Mouse (Mus musculus) c-Kit-positive CD71-positive TER-119-negative erythroid progenitor cells, embryonic 14.5 days (primary cell): Measurements from ENCODE around the gene Fxr1.
"Not testable (repeated sequence)": the region's sequence is repeated elsewhere in the genome, so short reads cannot be mapped to it uniquely, and the experiment has no call there.

Experiments
- DNase-seq: peaks from one replicate; pipeline ENCODE4 v3.0.0-alpha.2; 2013; ENCODE audit warnings: low read depth

Gene Fxr1

DNA sequence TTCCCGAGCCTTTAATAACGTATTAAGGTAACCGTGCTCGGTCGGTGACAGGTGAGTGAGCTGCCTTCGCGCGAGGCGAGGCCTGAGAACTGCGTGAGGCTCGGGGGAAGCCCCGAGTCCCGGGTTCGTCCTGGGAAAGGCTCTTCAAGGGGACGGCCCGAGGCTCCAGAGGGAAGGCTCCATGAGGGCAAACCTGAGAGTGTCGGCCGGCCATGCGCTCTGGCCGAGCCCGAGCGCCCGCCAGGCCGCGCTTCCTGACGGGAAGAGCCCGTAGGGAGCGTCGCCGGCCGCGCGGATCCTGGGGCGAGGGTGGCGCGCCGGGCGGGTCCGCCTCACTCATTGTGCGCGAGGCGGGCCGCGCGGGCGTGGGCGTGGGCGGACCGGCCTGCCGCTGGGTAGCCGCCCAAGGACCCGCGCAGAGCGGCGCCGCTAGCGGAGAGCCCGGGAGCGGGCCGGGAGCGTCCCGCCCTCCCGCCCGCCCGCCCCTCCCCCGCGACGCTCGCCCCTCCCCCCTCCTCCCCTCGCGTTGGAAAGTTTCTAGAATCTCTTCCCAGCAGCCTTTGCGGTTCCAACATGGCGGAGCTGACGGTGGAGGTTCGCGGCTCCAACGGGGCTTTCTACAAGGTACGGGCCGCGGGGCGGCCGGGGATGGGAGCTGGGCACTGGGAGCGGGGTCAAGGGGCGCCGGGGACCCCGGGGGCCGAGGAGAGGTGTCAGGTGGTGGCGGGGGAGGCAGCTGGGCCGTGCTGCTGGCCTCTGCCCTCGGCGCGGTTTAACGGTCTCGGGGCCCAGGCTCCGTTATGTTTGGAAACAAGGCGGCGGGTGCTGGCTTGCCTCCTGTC is at the start of gene Fxr1:
Fxr1 (plus strand) TSS at position 404 of the 842 bp plus-strand sequence.
- peak; percentile 72 for DNase-seq

DNA sequence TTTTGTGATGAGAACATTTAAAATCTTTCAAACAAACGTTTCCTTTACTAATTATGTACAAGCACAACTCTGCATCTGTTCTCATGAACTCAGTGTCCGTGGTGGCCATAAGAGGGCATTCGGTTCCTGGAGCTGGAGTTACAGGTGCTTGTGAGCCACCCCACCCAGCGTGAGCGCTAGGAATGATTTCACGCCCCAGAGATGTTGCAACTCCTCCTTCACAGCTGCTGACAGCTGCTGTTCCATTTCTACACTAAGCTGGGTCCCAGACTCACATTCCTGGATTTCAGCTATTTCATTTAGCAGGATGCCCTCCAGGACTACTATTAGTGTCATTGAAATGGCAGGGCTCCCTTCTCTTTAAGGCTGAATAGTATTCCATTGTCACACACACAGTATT is 40.3 kb upstream of the Fxr1 start:
- no peak for DNase-seq

DNA sequence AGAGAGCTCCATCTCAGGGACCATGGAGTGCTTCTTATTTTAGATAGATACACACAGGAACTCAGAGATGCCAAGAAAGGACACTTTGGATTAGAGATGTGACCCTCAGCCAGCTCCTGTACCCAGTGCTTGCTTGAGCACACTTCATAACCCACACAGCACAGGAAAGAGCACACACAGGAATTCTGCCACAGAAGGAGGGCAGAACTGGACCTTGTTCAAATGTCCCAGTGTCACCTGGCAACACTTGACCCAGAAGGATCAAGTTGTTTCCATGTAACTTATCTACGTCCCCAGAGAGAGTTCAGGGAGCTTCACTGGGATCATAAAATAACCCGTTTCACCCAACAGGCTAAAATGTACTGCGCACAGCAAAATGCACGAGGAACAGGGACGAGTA is 37.0 kb upstream of the Fxr1 start:
- DNase-seq, result no peak

DNA sequence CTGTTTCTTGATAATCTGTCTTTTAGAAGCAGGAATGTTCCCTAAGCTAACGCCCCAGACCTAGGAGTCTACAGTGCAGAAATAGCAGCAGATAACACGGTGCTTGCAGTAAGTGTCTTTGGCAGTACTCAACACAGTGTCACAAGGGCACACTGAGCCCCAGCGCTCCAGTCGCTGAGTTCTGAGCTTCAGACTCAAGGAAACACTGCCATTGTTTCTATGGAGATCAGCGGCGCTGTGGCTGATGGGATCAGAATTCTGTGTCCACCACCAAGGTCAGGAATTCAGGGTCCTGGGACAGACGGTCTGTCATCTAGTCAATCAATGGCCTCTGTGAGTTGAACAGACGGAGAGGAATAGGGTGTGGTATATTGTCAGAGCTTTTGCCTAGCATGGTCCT is 30.4 kb upstream of the Fxr1 start:
- no peak for DNase-seq

DNA sequence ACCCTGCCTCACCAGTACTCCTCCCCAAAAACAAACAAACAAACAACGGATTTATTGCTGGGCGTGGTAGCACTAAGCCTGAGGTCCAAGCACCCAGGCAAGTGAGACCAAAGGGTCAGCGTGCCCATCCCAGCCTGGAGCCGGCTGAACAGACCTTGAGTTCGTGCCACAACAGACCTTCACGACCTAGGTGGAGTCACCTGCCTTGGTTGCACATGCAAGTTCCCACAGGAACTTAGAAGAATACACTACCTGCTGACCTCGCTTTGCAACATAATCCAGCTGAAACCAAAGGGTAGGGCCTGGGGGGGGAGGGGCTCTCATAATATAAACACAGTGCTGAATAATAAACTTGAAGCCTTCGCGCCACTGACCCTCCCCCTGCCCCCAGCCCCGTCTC is 29.3 kb upstream of the Fxr1 start:
- DNase-seq, result no peak

DNA sequence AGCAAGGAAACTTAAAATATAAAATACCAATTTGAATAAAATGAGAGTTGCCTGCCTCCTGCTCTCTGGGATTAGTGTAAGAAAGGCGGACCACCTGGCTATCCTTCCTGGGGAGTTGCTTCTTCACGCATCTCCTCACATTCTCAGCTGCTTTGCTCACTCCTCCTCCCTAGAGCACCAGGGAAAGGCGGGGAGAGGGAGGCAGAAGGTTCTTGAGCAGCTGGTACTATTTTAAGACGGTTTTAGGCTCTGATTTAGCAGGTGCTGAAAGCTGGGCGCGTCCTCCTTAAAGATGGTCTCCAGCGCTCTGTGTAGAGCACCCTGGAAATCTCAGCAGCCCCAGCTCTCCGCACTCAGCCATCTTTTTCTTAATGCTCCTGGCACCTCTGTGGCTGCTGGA is 28.8 kb upstream of the Fxr1 start:
- no peak for DNase-seq

DNA sequence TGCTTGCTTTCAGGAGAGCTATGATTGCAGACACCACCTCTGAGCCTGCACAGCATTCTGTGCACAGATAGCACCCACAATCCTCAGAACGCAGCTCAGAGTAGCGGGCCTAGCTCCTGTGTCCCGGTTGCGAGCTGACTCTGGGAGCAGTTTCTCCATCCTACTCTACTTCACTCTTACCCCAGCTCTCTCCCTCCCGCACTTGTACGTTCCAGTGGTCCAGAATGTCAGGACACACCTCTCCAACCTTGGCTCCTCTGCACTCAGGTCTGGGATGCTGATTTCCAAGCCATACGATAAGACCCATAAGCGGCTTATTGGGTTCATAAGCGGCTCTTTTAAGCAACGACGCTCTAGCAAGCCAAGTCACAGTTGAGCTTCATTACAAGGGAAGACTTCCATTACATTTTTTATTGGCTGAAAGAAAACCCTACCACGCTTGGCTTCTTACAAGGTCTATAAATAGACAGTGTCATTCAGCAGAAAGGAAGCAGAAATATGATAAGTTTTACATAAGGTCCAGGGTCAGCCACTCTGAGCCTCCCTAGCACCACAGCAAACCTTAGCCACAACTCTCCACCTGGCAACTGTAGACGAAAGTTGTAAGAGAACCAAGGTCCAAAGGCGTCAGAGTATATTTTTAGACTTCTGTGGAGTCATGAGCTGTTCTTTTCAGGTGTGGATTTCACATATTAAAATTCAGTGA is 26.2 kb upstream of the Fxr1 start:
- DNase-seq, result no peak

DNA sequence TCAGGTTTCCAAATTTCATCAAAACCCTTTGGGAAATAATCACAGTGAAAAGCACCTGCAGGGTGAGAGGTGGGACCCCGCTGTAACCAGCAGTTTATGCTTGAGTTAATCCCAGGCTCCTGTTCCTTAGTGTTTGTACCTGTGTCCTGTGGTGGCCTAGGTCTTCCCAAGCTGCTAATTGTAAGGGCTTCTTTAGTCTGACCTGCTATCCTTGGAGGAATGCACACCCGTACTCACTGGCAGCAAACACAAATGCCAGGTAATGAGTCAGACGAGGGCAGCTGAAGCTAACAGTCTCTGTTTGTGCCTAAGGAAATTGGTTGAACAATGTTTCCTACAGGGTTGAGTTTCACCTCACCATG is 25.6 kb upstream of the Fxr1 start:
- no peak for DNase-seq

DNA sequence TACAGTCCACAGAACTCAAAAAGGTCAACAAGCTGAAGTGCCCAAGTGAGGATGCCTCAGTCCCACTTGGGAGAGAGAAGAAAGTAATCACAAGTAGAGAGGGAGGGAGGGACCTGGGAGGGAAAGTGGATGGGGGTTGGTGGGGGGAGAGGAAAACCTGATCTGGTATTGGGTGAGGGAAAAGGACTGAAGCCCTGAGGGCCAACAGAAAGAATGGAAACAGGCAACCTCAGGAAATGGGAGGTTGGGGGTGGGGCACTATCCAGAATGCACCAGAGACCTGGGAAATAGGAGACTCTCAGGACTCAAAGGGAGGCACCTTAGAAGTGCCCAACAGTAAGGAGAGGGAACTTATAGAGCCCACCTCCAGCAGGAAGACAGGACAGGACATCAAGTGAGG is 18.1 kb upstream of the Fxr1 start:
- DNase-seq, result not testable (repeated sequence)

DNA sequence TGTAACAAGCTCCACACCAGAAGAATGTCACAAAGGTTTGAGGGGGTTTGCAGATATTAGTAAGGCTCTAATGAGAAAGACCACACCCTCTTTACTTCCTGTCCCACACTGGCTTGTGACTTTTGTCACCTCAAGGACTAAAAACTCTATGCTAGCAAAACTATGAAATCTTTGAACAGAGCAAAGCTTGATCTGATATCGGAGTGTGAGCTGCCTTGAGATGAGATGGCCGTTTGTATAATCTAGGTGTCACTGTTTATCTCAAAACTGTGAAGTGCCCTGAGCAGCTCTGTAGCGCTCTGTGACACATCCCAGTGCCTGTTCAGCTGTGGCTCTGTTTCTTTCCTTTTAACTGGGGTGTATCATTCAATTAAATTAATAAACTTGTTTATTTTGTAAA is 15.9 kb upstream of the Fxr1 start:
- DNase-seq, result no peak

DNA sequence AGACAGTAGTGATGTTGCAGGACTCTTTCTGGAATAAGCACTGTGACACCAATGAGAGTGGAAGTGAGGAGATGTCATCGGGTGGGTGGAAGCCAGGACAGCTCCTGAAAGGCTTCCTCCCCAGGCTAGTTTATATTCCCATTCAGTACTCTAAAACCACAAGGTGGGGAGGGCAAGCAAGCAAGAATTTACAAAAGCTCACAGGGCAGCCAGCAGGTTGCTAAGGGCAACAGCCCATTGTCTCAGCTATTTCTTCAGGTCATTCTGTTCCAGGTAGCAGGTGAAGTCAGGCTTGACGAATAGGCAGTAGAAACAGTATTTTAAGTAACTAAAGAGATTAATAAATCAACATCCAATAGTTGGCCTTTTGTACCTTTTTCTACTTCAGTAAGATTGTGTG is 13.4 kb upstream of the Fxr1 start:
- DNase-seq, result no peak

DNA sequence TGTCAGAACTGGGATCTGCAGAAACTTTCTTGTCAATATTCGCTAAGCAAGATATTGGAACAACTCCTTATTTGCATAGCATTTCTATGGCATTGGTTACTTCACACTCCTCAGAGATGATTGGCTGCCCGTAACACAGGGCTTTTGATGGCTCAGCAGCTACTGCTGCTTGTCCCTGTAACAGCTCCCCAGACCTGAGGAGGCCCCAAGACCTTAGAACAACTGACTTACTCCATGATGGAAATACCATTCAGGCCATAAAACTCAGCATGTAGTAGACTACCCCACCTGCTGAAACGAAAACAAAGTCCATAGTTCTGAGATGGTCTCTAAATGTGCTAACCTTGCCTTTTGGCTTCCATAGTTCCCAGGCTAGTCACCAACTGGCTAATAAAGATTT is 12.9 kb upstream of the Fxr1 start:
- DNase-seq, result no peak

DNA sequence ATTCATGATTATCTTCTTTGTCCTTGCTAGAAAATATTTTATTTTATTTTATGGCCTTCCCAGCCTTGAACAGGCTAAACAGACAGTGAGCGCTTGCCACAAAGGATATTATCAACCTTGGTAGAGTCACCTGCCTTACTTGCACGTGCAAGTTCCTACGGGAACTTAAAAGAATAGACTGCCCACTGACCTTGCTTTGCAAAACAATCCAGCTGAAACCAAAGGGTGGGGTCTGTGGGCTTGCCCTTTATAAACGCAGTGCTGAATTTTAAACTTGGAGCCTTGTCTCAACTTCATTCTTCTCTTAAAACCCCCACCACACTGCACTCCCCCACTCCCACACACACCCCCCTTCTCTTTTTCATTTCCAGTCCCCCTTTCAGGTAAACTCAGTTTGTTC is 12.1 kb upstream of the Fxr1 start:
- DNase-seq, result no peak

DNA sequence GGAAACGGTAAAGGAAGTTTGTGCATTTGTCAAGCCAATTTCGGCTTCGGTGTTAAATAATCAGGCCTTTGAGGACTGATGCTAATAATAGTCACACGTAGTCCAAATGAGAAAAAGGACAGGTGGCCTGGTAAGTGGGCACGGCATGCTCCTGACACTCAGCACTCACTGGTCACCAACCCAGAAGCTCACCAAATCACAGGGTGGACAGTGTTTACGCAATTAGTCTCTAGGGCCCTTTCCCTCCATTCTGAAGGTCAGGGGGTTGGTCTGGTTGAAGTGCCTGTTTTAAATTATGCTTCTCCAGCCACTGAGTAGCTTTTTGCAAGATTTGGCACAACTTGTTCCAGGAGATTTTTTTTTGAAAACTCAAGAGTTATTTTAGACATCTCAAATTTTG is 11.6 kb upstream of the Fxr1 start:
- no peak for DNase-seq

DNA sequence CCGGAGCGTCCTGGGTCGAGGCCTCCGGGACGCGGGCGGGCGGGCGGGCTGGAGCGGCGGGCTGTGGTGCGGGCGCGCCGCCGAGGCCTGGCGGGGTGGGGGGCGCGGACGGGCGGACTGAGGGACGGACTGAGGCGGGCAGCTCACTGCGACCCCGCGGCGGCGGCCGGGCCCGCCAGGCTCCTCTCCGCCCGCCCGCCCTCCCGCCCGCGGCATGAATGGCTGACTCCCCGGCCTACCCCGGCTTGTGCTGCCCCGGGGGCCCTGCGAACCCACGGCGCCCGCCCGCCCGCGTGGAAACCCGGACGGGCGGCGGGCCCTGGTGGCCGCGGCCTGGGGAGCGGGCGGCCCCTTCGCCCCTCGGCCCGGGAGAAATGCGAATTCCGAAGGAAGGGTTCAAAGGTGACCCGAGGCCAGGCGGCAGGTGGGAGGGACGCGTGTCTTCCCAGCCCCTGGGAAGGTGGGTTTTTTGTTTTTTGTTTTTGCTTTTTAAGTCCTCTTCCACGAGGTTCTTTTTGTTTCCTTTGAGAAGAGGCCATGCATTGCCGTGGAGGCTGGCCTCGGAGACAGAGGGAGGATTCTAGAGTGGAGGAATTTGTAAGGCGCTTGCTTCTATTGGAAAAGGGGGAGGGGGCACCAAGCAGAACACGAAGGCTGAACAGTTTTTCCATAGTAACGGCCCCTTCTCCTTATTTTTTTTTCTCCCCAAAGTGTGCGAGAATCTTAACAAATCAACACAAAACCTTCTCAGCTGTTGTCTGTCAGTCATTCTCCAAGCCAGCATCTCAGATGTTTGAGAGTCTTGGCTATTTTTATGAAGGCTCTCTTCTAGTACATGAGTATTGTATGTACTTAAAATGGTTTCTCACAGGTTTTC is 877 bp downstream of the Fxr1 start:
- DNase-seq, result no peak

DNA sequence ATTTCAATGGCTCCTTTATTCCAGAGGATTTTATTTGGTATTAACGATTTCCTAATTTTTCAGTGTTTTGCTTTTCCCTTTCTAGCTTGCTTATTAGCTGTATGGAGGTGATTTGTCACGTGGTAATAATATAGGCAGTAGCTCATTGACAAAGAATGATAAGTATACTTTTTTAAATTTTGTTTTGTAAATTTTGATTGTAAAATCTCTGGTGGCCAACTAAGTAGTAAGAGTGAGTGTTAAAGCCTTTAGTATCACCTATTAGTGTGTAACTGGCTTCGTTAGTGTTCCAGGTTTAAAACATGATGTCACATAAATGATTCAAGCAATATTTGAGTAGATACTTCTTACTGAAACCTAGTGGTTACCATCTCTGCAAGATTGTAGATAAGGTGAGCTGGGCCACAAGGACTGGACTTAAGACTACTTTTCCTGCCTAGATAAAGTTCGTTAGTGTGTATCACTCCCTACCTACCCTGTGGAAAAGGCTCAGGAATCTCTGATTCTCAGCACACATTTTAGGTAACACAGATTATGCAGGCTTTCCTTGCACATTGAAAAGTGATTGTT is 1.6 kb downstream of the Fxr1 start:
- DNase-seq, result no peak

DNA sequence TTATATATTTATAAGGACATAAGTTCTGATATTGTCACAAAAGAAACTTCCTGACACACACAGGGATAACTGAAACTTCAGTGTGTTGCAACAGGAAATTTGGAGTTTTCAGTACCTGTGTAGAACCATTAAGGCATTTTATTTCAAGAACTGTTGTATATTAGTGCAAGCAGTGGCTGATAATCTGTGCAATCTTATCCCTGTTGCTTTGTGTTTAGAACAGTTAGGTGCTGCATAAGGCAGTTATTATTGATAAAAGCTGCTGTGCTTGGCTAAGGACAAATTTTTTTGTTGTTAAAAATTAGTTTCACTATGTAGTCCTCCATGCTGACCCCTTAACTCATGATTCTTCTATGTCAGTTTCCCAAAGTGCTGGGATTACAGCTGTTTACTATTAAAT is 9.2 kb downstream of the Fxr1 start:
- DNase-seq, result no peak

DNA sequence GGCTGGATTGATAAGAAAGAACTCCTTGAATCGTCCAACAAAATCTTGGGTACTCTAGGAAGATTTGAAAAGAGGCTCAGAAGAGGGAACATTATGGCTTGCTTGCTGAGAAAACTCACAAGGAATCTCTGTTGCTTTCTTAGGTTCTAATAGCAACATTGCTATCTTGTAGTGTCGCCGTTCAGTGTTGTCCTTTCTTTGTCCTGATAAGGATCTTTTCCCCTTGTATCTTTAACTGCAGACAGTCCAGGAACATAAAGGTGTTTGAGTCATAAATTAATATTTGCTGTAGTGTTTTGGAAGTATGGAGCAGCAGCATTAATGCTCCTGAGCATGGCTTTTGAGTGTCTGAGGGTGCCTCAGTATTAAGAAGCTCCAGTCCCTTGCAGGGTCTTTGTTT is 10.9 kb downstream of the Fxr1 start:
- DNase-seq, result no peak

DNA sequence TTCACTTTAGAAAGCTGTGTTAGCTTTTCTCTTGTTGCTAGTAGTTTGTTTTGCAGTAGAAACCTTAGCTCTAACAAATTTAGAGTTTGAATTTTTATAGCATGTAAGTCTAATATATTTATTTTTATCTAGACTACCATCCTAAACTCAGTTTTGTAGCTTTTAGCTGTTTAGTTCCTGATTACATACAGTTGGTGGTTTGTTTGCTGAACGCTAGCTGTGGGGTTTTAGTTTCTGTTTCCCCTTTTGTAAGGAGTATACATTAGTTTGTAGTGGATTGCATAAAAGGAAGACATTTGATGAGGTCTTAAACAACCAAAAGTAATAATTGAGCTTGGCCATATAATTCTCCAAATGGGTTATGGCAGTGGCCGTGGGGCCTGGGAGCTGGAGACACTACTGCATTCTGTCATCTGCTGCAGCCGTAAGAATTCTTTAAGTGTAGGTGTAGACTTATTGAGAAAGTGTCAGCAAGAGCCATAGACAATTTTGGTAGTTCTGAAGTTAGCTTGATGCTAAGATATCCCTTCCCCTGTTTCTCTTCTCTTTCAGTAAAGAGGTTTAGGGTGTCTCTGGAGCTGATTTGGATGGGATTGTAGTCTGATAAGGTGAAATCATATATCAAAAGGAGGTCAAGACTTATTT is 14.1 kb downstream of the Fxr1 start:
- DNase-seq, result no peak

DNA sequence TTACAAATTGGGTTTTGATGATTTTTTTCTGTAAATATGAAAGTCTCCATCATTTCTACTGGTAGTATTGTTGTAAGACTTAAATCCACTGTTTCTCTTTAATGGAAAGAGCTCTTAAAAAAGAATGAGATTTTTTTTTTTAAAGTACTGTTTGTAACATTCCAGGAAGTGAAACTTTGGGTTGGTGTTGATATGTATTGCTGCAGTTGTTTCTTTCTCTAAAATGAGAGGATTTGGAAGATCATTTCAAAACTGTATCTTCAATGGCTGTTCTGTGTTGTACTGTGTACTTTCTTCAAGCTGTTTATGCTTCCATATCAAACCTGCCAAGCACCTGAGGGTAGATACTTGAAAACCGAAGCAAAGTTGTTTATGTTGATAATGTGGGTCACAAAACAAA is 15.1 kb downstream of the Fxr1 start:
- DNase-seq, result no peak

DNA sequence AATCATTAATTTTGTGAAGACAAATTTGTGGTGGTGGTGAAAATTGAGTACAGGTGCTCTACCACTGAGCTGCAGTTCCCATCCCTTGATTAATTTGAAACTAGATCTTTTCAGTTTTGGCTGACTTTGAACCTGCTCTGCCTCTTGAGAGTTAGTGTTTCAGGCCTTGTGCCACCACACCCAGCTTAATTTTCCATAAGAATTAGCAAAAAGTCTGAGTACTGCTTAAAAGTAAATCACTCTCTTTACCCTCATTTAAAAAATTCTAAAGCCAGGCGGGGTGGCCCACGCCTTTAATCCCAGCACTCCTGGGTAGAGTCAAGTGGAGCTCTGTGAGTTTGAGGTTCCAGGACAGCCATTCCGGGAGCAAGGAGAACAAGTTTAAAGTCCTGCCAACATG is 16.0 kb downstream of the Fxr1 start:
- DNase-seq, result no peak

DNA sequence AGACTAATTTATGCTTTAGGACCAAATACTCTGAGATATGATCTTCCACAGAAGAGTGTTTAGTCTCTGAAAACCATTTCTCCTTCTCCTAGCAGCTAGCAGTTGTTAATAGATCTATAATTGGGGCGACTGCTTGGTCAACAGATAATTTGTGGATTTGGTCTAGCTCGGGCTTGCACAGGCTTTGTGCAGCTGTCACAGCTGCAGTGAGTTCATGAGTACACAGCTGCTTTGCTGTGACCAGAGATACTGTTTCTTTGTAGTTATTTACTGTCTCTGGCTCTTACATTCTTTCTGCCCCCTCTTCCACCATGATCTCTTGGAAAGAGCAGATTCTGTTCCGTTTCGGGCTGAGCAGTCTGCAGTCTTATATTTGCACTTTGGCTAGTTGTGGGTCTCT is 22.2 kb downstream of the Fxr1 start:
- no peak for DNase-seq
